Mouse (Mus musculus): ENCODE measurements around the gene Clec9a. TPM values are rescaled to one million over a fixed set of nuclear protein-coding genes. Genes with fewer than 3 reads are reported as not detected.

Clec9a gene
- polyA plus RNA-seq, 1 experiment from 2014 or later = 0.19 TPM

DNA sequence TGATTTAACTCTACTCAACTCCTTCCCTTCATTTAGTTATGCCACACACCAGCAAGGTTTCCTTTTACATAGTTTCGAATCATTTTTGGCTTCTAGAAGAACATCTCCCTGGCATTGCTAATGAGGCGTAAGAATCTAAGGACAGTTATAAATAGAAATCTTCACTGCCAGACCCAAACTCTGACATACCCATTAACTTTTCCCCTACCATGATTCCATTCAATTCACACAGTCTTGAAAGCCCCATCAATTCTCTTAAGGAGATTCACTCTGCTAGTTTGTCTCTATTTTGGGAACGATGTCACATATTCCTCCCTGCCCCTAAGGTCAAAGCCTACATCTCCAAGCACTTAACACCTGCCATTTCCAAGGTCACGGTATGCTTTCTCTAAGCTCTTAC lies 23.7 kb upstream of the Clec9a start:
- H3K27ac ChIP-seq (ENCODE audit: low read length) = no peak overlapping the region
- no peak overlapping the region for H3K4me2 ChIP-seq (ENCODE audit: low read length)
- H3K9me3 ChIP-seq (ENCODE audit: control insufficient read depth, low read length) = no peaks in the 10 kb centered on the region
- 69% methylated on average over 4 of the region's 4 CpGs for WGBS
- H3K4me3 ChIP-seq (replicated peaks; ENCODE audit: low read length) = no peak overlapping the region
- no peaks in the 10 kb centered on the region for H3K36me3 ChIP-seq (ENCODE audit: control insufficient read depth, insufficient read depth)
- no peaks in the 10 kb centered on the region for H3K27me3 ChIP-seq (replicated peaks; ENCODE audit: control insufficient read depth, insufficient read depth, low read length)
- no peaks in the 10 kb centered on the region for H3K4me1 ChIP-seq (replicated peaks; ENCODE audit: control insufficient read depth, insufficient read depth, low read length)
- no peak overlapping the region for H3K9ac ChIP-seq (replicated peaks; ENCODE audit: low read depth, low read length)
- ATAC-seq = no peak

DNA sequence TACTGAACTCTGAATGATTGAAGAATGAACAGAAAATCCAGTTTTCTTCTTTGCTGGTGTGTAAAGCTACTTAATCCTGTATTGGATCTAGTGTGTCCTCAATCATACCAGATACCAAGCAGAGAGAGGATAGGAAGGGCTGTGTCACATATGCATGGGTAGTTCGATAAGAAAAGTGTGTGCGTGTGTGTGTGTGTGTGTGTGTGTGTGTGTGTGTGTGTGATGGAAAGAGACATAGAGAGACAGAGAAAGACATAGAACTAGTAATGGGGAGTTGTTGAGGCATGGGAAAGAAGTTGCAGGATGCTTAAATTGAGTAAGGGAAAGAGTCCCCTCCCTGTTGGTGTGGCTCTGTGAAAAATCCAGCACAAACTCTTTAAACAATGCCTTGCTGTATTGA lies 22.9 kb upstream of the Clec9a start, which contains the start of gene Clec12b:
TSS of gene Clec12b (minus strand) at position 101 of the 400 bp plus-strand sequence.
- H3K9ac ChIP-seq (replicated peaks; ENCODE audit: low read depth, low read length) = no peak within 1 kb of the TSS
- no peaks in the 10 kb centered on the region for H3K36me3 ChIP-seq (ENCODE audit: control insufficient read depth, insufficient read depth)
- WGBS = 77% methylated on average over 2 of the region's 2 CpGs
- H3K4me1 ChIP-seq (replicated peaks; ENCODE audit: control insufficient read depth, insufficient read depth, low read length) = no peaks in the 10 kb centered on the region
- H3K4me2 ChIP-seq (ENCODE audit: low read length) = no peak within 1 kb of the TSS
- H3K4me3 ChIP-seq (replicated peaks; ENCODE audit: low read length) = no peak within 1 kb of the TSS
- no peaks in the 10 kb centered on the region for H3K27me3 ChIP-seq (replicated peaks; ENCODE audit: control insufficient read depth, insufficient read depth, low read length)
- H3K9me3 ChIP-seq (ENCODE audit: control insufficient read depth, low read length) = no peaks in the 10 kb centered on the region
- no peak for ATAC-seq
- no peak within 1 kb of the TSS for H3K27ac ChIP-seq (ENCODE audit: low read length)

DNA sequence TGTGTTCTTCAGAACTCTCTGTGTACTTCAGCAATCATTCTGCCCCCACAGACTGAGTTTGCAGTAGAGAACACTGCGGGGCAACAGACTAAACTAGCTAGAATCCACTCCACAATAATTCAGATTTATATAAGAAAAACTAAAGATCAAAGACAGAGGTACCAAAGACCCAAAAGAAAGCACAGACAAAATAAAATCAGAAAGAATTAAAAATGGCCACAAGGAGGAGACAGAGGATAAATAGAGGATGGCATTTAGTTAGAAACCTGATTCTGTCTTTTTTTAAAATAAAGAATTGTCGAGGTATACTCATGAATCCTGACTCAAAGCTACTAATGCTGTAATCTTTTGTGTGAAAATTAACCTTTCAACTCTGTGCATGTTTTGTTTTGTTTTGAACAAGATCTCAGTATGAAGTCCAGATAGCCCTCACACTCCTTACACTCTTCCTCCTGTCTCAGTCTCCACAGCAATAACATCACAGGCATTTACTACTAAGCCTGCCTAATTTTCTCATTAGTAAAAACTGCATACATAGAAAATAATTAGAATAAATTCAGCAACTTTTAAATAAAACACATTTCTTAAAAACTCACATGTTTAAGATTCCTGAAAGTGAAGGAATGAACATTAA lies 15.5 kb upstream of the Clec9a start:
- 28% methylated on average over 2 of the region's 2 CpGs for WGBS
- Histone ChIP-seq H3K27ac (ENCODE audit: low read length) (no peak overlapping the region), H3K36me3 (ENCODE audit: control insufficient read depth, insufficient read depth) (no peaks in the 10 kb centered on the region), H3K4me1 (replicated peaks; ENCODE audit: control insufficient read depth, insufficient read depth, low read length) (no peaks in the 10 kb centered on the region), H3K4me2 (ENCODE audit: low read length) (no peak overlapping the region), H3K9me3 (ENCODE audit: control insufficient read depth, low read length) (no peaks in the 10 kb centered on the region), H3K9ac (replicated peaks; ENCODE audit: low read depth, low read length) (no peak overlapping the region), H3K27me3 (replicated peaks; ENCODE audit: control insufficient read depth, insufficient read depth, low read length) (no peaks in the 10 kb centered on the region), H3K4me3 (replicated peaks; ENCODE audit: low read length) (no peak overlapping the region)
- peak; percentile 43; the same call in 1 of the 2 replicates for ATAC-seq

DNA sequence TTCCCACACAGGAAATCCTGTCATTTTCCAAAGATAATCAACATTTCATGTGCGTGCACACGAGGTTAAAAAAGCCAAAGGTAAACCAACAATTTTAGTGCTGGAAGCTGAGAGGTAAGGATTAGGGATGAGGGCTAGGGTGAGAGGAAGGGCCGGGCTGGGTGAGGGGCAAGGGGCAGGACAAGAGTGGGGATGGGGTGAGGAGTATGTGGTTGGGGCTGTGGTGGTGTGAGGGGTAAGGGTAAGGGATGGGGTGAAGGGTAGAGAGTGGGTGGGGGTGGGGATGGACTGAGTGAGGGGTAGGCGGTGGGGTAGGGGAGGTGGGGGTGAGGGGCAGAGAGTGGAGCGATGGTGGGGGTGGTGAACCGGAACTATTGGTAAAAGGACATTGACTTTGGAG lies 14.9 kb upstream of the Clec9a start:
- Histone ChIP-seq H3K4me3 (replicated peaks; ENCODE audit: low read length) (no peak overlapping the region), H3K9ac (replicated peaks; ENCODE audit: low read depth, low read length) (no peak overlapping the region), H3K9me3 (ENCODE audit: control insufficient read depth, low read length) (no peaks in the 10 kb centered on the region), H3K36me3 (ENCODE audit: control insufficient read depth, insufficient read depth) (no peaks in the 10 kb centered on the region), H3K4me1 (replicated peaks; ENCODE audit: control insufficient read depth, insufficient read depth, low read length) (no peaks in the 10 kb centered on the region), H3K27ac (ENCODE audit: low read length) (no peak overlapping the region), H3K4me2 (ENCODE audit: low read length) (no peak overlapping the region), H3K27me3 (replicated peaks; ENCODE audit: control insufficient read depth, insufficient read depth, low read length) (no peaks in the 10 kb centered on the region)
- 74% methylated on average over 6 of the region's 6 CpGs for whole genome bisulfite sequencing
- ATAC-seq = peak; percentile 58; the same call in 1 of the 2 replicates

DNA sequence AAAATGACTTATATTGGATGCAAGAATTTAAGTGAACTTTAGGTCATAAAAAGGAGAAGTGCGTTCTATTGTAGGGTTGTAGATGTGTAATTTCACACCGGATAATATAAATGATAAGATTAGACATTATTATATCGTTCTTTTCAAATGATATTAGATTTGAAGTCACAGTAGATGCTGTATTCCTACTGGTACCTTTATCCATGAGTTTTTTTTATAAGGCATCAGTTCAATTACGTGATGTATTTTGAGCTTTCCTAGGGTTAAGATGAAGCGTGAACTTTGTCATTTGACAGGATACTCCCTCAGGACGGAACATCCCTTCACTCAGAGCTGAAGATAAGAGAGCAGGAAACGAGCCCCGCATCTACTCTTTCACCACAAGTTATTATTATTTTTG lies 11.7 kb upstream of the Clec9a start, which contains the start of gene Clec1b:
TSS of gene Clec1b (plus strand) at position 301 of the 400 bp plus-strand sequence.
- Histone ChIP-seq H3K36me3 (ENCODE audit: control insufficient read depth, insufficient read depth) (no peaks in the 10 kb centered on the region), H3K4me2 (ENCODE audit: low read length) (no peak within 1 kb of the TSS), H3K27me3 (replicated peaks; ENCODE audit: control insufficient read depth, insufficient read depth, low read length) (no peaks in the 10 kb centered on the region), H3K4me3 (replicated peaks; ENCODE audit: low read length) (no peak within 1 kb of the TSS), H3K27ac (ENCODE audit: low read length) (no peak within 1 kb of the TSS), H3K9ac (replicated peaks; ENCODE audit: low read depth, low read length) (no peak within 1 kb of the TSS), H3K4me1 (replicated peaks; ENCODE audit: control insufficient read depth, insufficient read depth, low read length) (no peaks in the 10 kb centered on the region), H3K9me3 (ENCODE audit: control insufficient read depth, low read length) (no peaks in the 10 kb centered on the region)
- ATAC-seq = no peak
- WGBS = 92% methylated on average over 8 of the region's 8 CpGs

DNA sequence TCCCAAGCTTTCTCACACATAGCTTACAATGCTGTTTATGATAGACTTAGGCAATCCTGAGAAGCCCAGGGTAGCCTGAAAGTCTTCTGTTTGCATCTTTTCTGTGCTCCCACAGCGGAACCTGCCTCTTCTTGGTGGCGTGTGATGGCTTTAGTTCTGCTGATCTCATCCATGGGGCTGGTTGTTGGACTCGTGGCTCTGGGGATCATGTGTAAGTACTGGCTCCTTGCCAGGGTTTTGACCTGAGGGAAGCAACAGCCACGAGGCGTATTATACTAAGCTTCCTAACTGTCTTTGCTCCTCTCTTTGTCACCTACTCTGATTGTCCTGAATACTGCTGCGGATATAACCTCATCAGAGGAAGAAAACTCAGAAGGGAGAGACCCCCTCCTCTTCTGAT lies 8.7 kb upstream of the Clec9a start:
- Histone ChIP-seq H3K9me3 (ENCODE audit: control insufficient read depth, low read length) (no peaks in the 10 kb centered on the region), H3K9ac (replicated peaks; ENCODE audit: low read depth, low read length) (no peak overlapping the region), H3K4me3 (replicated peaks; ENCODE audit: low read length) (no peak overlapping the region), H3K27ac (ENCODE audit: low read length) (no peak overlapping the region), H3K36me3 (ENCODE audit: control insufficient read depth, insufficient read depth) (no peaks in the 10 kb centered on the region), H3K4me1 (replicated peaks; ENCODE audit: control insufficient read depth, insufficient read depth, low read length) (no peaks in the 10 kb centered on the region), H3K4me2 (ENCODE audit: low read length) (no peak overlapping the region), H3K27me3 (replicated peaks; ENCODE audit: control insufficient read depth, insufficient read depth, low read length) (no peaks in the 10 kb centered on the region)
- ATAC-seq = no peak
- 59% methylated on average over 6 of the region's 6 CpGs for WGBS

DNA sequence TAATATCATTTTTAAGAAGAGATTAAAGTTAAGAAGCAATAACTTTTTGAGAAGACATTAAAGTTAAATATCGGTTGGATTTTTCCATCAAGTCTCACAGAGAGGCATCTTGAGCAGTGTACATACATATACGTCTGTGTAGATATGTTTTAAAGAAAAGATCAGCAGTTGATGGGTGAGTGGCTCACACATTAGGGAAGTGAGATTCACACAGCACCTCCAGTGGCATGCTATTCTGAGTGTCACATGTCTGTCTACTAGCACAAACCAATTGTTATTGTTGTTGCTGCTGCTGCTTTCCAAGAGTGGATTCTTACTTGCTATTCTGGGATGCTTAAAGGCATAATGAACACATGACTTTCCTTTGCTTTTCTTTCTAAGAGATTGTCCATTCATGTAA lies 6.3 kb upstream of the Clec9a start:
- 94% methylated on average over 2 of the region's 2 CpGs for WGBS

DNA sequence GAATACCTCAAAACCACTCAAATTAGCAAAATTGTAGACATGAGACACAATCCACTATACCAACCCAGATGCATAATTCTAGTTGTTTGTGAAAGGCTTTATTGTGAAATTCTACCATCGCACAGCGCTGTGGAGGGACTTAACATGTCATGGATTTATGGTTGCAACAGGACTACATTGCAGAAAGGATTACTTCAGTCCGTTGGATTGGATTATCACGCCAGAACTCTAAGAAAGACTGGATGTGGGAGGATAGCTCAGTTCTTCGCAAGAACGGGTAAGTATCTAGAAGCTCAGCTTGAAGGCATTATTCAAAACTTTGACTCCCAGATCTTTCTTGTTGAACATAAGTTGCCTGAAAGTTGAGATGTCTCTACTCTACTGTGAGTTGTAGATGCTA lies 5.3 kb upstream of the Clec9a start:
- Histone ChIP-seq H3K27me3 (replicated peaks; ENCODE audit: control insufficient read depth, insufficient read depth, low read length) (no peaks in the 10 kb centered on the region), H3K4me2 (ENCODE audit: low read length) (no peak overlapping the region), H3K4me1 (replicated peaks; ENCODE audit: control insufficient read depth, insufficient read depth, low read length) (no peaks in the 10 kb centered on the region), H3K9ac (replicated peaks; ENCODE audit: low read depth, low read length) (no peak overlapping the region), H3K4me3 (replicated peaks; ENCODE audit: low read length) (no peak overlapping the region), H3K9me3 (ENCODE audit: control insufficient read depth, low read length) (no peaks in the 10 kb centered on the region), H3K27ac (ENCODE audit: low read length) (no peak overlapping the region), H3K36me3 (ENCODE audit: control insufficient read depth, insufficient read depth) (no peaks in the 10 kb centered on the region)
- WGBS = 75% methylated on average over 6 of the region's 6 CpGs
- ATAC-seq = no peak

More for the DNA sequence above, 6.3 kb upstream of the Clec9a start:
- no peaks in the 10 kb centered on the region for H3K9me3 ChIP-seq (ENCODE audit: control insufficient read depth, low read length)
- H3K36me3 ChIP-seq (ENCODE audit: control insufficient read depth, insufficient read depth) = no peaks in the 10 kb centered on the region
- no peaks in the 10 kb centered on the region for H3K4me1 ChIP-seq (replicated peaks; ENCODE audit: control insufficient read depth, insufficient read depth, low read length)
- H3K27ac ChIP-seq (ENCODE audit: low read length) = no peak overlapping the region
- no peak overlapping the region for H3K4me3 ChIP-seq (replicated peaks; ENCODE audit: low read length)
- H3K4me2 ChIP-seq (ENCODE audit: low read length) = no peak overlapping the region
- no peak overlapping the region for H3K9ac ChIP-seq (replicated peaks; ENCODE audit: low read depth, low read length)
- H3K27me3 ChIP-seq (replicated peaks; ENCODE audit: control insufficient read depth, insufficient read depth, low read length) = no peaks in the 10 kb centered on the region
- ATAC-seq = no peak

DNA sequence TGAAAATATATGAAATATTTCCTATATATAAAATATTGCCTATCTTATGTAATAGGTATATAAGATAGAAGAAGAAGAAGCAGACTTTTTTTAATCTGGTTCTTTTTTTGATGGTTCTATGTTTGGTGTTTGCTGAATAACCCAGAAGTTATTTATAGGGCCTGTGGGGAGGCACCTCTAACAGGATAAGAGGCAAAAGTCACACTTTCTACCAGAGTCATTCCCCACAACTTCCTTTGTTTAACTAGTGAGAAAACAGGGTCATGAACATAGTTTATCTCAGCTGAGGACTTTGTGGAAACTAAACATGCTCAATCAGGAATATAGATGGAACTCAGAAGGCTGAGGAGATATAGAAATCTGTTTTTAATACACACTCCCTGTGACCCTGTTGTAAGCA lies 2.7 kb upstream of the Clec9a start:
- Histone ChIP-seq H3K27ac (ENCODE audit: low read length) (no peak overlapping the region), H3K36me3 (ENCODE audit: control insufficient read depth, insufficient read depth) (no peaks in the 10 kb centered on the region), H3K4me1 (replicated peaks; ENCODE audit: control insufficient read depth, insufficient read depth, low read length) (no peaks in the 10 kb centered on the region), H3K9me3 (ENCODE audit: control insufficient read depth, low read length) (no peaks in the 10 kb centered on the region), H3K27me3 (replicated peaks; ENCODE audit: control insufficient read depth, insufficient read depth, low read length) (no peaks in the 10 kb centered on the region), H3K4me3 (replicated peaks; ENCODE audit: low read length) (no peak overlapping the region), H3K4me2 (ENCODE audit: low read length) (no peak overlapping the region), H3K9ac (replicated peaks; ENCODE audit: low read depth, low read length) (no peak overlapping the region)
- ATAC-seq = no peak

DNA sequence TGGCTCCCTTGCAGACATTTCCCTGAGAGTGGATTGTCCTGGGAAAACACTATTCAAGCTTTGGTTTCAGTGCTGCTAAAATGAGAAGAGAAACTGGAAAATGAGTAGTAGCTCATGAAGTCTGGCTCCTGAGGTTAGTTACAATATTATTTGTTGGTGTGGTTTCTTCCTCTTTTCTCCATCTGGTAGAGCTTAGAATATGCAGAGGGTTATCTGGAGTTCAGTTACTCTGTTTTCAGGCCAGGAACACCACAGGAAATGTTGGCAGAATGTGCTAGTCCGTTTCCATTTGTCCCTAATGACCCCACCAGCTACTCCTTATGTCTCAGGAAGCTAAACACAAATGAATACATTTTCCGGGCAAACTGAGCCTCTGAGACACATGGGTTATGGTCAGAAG lies 1.3 kb upstream of the Clec9a start:
- no peak overlapping the region for H3K9ac ChIP-seq (replicated peaks; ENCODE audit: low read depth, low read length)
- H3K27me3 ChIP-seq (replicated peaks; ENCODE audit: control insufficient read depth, insufficient read depth, low read length) = no peaks in the 10 kb centered on the region
- ATAC-seq = no peak
- H3K36me3 ChIP-seq (ENCODE audit: control insufficient read depth, insufficient read depth) = no peaks in the 10 kb centered on the region
- no peaks in the 10 kb centered on the region for H3K4me1 ChIP-seq (replicated peaks; ENCODE audit: control insufficient read depth, insufficient read depth, low read length)
- no peak overlapping the region for H3K4me2 ChIP-seq (ENCODE audit: low read length)
- no peaks in the 10 kb centered on the region for H3K9me3 ChIP-seq (ENCODE audit: control insufficient read depth, low read length)
- no peak overlapping the region for H3K27ac ChIP-seq (ENCODE audit: low read length)
- 58% methylated on average over 2 of the region's 2 CpGs for WGBS
- no peak overlapping the region for H3K4me3 ChIP-seq (replicated peaks; ENCODE audit: low read length)
